Mouse (Mus musculus) brown adipose tissue, adult 24 weeks (tissue): ENCODE measurements around the gene Fam84b. TPM values are rescaled to one million over a fixed set of nuclear protein-coding genes. Genes with fewer than 3 reads are reported as not detected.

Experiments
- H3K27ac ChIP-seq: fragments of 200-500 bp; replicated peaks from 2 replicates; pipeline ENCODE4 v1.5.1; 2012; ENCODE audit warnings: low read depth, mild to moderate bottlenecking, low read length
- H3K4me1 ChIP-seq: fragments of 200-500 bp; 2 replicates; pipeline ENCODE4 v1.6.1; 2012; ENCODE audit warnings: low read length, mixed read lengths; ENCODE audit not compliant: control insufficient read depth, insufficient read depth, insufficient read length
- H3K4me3 ChIP-seq: fragments of 200-500 bp; 2 replicates; pipeline ENCODE4 v1.5.1; 2012; ENCODE audit warnings: low read depth, mild to moderate bottlenecking, low read length, moderate library complexity; ENCODE audit not compliant: insufficient read depth
- polyA plus RNA-seq: library from polyadenylated mRNA; stranded (reverse); fragments of >200 nt; gene quantifications from 2 replicates; pipeline ENCODE4 v1.2.4, GENCODE M21; 2012; ENCODE audit not compliant: missing spikeins, insufficient read depth, insufficient read length

The Fam84b gene
- polyA plus RNA-seq, 1 experiment, result 3.1 TPM

DNA sequence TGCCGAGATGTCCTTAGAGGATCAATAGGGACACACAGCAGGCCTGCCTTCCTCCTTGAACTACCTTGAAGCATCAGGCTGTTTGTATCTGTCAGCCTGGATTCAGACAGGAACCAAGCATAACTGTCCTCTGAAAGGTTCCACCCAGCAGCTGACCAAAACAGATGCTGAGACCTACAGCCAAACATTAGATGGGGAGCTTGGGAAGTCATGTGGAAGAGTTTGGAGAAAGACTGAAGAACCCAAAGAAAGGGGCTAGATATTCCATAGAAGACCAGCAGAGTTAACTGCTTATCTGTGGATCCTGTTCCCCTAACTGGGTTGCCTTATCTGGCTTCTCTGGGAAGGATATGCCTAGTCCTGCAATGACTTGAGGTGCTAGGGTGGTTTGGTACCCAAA is 35.1 kb downstream of the Fam84b start:
- Histone ChIP-seq H3K27ac (no peak overlapping the region), H3K4me3 (no peak overlapping the region), H3K4me1 (no peaks in the 10 kb centered on the region; the same call in 1 of the 2 replicates)

DNA sequence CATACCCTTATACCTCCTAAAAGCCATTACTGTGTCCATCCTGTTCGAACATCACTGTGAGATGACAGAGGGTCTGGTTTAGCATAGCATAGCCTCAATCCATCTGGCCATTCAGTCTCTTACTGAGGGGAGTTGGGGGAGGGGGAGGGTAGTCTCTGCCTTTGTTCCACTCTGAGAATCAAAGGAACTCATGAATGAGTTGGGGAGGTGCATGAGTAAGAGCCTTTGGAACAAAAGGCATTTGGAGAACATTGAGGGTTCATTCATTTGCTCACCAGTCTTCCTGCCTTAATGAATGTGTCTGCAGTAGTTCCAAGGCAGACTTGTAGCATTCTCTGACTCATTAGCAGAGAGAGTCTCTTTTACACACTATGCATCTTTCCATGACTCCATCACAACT is 37.1 kb downstream of the Fam84b start:
- Histone ChIP-seq H3K27ac (no peak overlapping the region), H3K4me1 (no peaks in the 10 kb centered on the region; the same call in 1 of the 2 replicates)

GRCm38 (mm10) chr15:60814542-60814941 is 39.0 kb downstream of the Fam84b start:
- H3K27ac ChIP-seq, result no peak overlapping the region
- H3K4me1 ChIP-seq, result no peaks in the 10 kb centered on the region
- H3K4me3 ChIP-seq, result no peak overlapping the region

More for the DNA sequence above, 37.1 kb downstream of the Fam84b start:
- H3K4me3 ChIP-seq, result no peak overlapping the region

- Histone ChIP-seq H3K4me1 (no peaks in the 10 kb centered on the region), H3K4me3 (no peak overlapping the region), H3K27ac (no peak overlapping the region)
Measured at GRCm38 (mm10) chr15:60793041-60793673, 60.4 kb downstream of the Fam84b start.

DNA sequence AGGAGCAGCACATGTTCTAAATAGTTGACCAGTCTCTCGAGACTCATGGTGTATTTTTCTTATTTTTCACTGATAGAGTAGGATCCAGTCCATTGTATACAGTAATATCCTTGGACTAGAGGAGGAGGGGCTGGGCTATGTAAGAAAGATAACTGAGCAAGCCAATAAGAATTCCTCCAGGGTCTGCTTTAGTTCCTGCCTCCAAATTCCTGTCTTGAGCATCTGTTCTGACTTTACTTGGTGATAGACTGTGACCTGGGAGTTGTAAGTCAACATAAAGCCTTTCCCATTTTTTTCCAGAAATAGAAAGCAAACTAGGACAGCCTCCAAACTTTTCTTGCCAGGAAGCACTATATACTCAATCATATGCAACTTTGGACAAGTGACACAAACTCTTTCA is 64.5 kb downstream of the Fam84b start:
- Histone ChIP-seq H3K27ac (no peak overlapping the region), H3K4me1 (no peaks in the 10 kb centered on the region), H3K4me3 (no peak overlapping the region)

- H3K4me3 ChIP-seq, result no peak overlapping the region
Measured at GRCm38 (mm10) chr15:60783761-60784160, 69.8 kb downstream of the Fam84b start.

GRCm38 (mm10) chr15:60779531-60779973 is 74.0 kb downstream of the Fam84b start:
- Histone ChIP-seq H3K27ac (no peak overlapping the region), H3K4me1 (no peaks in the 10 kb centered on the region), H3K4me3 (no peak overlapping the region)

More at GRCm38 (mm10) chr15:60783761-60784160, 69.8 kb downstream of the Fam84b start:
- Histone ChIP-seq H3K4me1 (no peaks in the 10 kb centered on the region), H3K27ac (no peak overlapping the region)

DNA sequence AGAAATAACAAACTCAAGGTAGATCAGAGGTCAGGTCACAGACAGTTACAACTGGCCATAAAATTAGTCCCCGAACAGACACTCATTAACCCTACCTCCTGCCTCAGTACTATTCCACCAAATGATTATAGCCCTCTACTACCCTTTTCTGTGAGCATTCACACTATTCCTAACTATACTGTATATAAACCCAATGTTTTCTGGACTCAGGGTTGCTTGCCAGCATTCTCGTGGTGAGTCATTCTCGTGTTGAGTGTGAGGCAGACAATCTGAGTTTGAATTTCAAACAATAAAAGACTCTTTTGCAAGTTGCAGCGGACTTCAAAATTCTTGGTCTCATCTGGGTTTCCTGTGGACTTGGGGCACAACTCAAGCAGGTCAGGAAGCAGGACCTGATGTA is 74.5 kb downstream of the Fam84b start:
- no peaks in the 10 kb centered on the region for H3K4me1 ChIP-seq
- no peak overlapping the region for H3K27ac ChIP-seq

More for the DNA sequence above, 74.5 kb downstream of the Fam84b start:
- H3K4me3 ChIP-seq, result no peak overlapping the region

Other genes starting within 250 kb of the Fam84b start
- not detected in 2 replicates for gene A1bg, start 69.2 kb upstream of the Fam84b start, polyA plus RNA-seq